Mouse (Mus musculus): ENCODE results near the gene 4922502D21Rik. TPM values are rescaled to one million over a fixed set of nuclear protein-coding genes. Genes with fewer than 3 reads are reported as not detected.
A peak's percentile ranks its signal among the peaks of the same experiment; 100 is the strongest.
"Not testable (repeated sequence)": the region's sequence is repeated elsewhere in the genome, so short reads cannot be mapped to it uniquely, and the experiment has no call there.

The 4922502D21Rik gene
- polyA plus RNA-seq (2012; rRNA removed) = not detected in 2 replicates

GRCm38 (mm10) chr6:129331610-129332009, at the start of gene 4922502D21Rik:
Gene 4922502D21Rik, minus strand, starts transcription at chr6:129331796.
- no peak for DNase-seq (ENCODE audit: extremely low spot score in 1 of 2, low spot score in 1 of 2)

GRCm38 (mm10) chr6:129380454-129380853, 48.9 kb upstream of the 4922502D21Rik start:
- peak in 1 of 2 experiments; percentile 8 for DNase-seq (ENCODE audit: extremely low spot score in 1 of 2, low spot score in 1 of 2)

GRCm38 (mm10) chr6:129374937-129375471, 43.4 kb upstream of the 4922502D21Rik start:
- no peak for DNase-seq (ENCODE audit: extremely low spot score in 1 of 2, low spot score in 1 of 2)

- no peak for DNase-seq (ENCODE audit: extremely low spot score in 1 of 2, low spot score in 1 of 2)
Measured at GRCm38 (mm10) chr6:129369374-129370132, 38.0 kb upstream of the 4922502D21Rik start.

- DNase-seq (ENCODE audit: extremely low spot score in 1 of 2, low spot score in 1 of 2) = peak in 1 of 2 experiments; percentile 63
Measured at GRCm38 (mm10) chr6:129365959-129366359, 34.4 kb upstream of the 4922502D21Rik start.

- no peak for DNase-seq (ENCODE audit: extremely low spot score in 1 of 2, low spot score in 1 of 2)
Measured at GRCm38 (mm10) chr6:129363942-129364341, 32.3 kb upstream of the 4922502D21Rik start.

- DNase-seq (ENCODE audit: extremely low spot score in 1 of 2, low spot score in 1 of 2) = no peak
Measured at GRCm38 (mm10) chr6:129359515-129359914, 27.9 kb upstream of the 4922502D21Rik start.

- DNase-seq (ENCODE audit: extremely low spot score in 1 of 2, low spot score in 1 of 2) = no peak
Measured at GRCm38 (mm10) chr6:129356430-129356829, 24.8 kb upstream of the 4922502D21Rik start.

- DNase-seq (ENCODE audit: extremely low spot score in 1 of 2, low spot score in 1 of 2) = no peak
Measured at GRCm38 (mm10) chr6:129355774-129356173, 24.2 kb upstream of the 4922502D21Rik start.

- no peak for DNase-seq (ENCODE audit: extremely low spot score in 1 of 2, low spot score in 1 of 2)
Measured at GRCm38 (mm10) chr6:129351091-129351490, 19.5 kb upstream of the 4922502D21Rik start.

GRCm38 (mm10) chr6:129349524-129350352, 18.1 kb upstream of the 4922502D21Rik start:
- peak in 1 of 2 experiments; percentile 3 for DNase-seq (ENCODE audit: extremely low spot score in 1 of 2, low spot score in 1 of 2)

- DNase-seq (ENCODE audit: extremely low spot score in 1 of 2, low spot score in 1 of 2) = no peak
Measured at GRCm38 (mm10) chr6:129344408-129344807, 12.8 kb upstream of the 4922502D21Rik start.

- not testable (repeated sequence) for DNase-seq (ENCODE audit: extremely low spot score in 1 of 2, low spot score in 1 of 2)
Measured at GRCm38 (mm10) chr6:129342391-129342790, 10.8 kb upstream of the 4922502D21Rik start, which contains the start of gene Clec12a. Gene Clec12a, plus strand, starts transcription at chr6:129342691.

GRCm38 (mm10) chr6:129337751-129338150, 6.2 kb upstream of the 4922502D21Rik start:
- DNase-seq (ENCODE audit: extremely low spot score in 1 of 2, low spot score in 1 of 2) = no peak

GRCm38 (mm10) chr6:129333674-129334078, 2.1 kb upstream of the 4922502D21Rik start:
- DNase-seq (ENCODE audit: extremely low spot score in 1 of 2, low spot score in 1 of 2) = peak; percentile 36 to 43

- DNase-seq (ENCODE audit: extremely low spot score in 1 of 2, low spot score in 1 of 2) = peak in 1 of 2 experiments; percentile 1
Measured at GRCm38 (mm10) chr6:129326568-129327150, 4.9 kb downstream of the 4922502D21Rik start.

- no peak for DNase-seq (ENCODE audit: extremely low spot score in 1 of 2, low spot score in 1 of 2)
Measured at GRCm38 (mm10) chr6:129326016-129326415, 5.6 kb downstream of the 4922502D21Rik start.

GRCm38 (mm10) chr6:129319331-129319730, 12.3 kb downstream of the 4922502D21Rik start:
- no peak for DNase-seq (ENCODE audit: extremely low spot score in 1 of 2, low spot score in 1 of 2)

- no peak for DNase-seq (ENCODE audit: extremely low spot score in 1 of 2, low spot score in 1 of 2)
Measured at GRCm38 (mm10) chr6:129318395-129318794, 13.2 kb downstream of the 4922502D21Rik start.

- DNase-seq (ENCODE audit: extremely low spot score in 1 of 2, low spot score in 1 of 2) = no peak
Measured at GRCm38 (mm10) chr6:129316463-129316862, 15.1 kb downstream of the 4922502D21Rik start.

- DNase-seq (ENCODE audit: extremely low spot score in 1 of 2, low spot score in 1 of 2) = no peak
Measured at GRCm38 (mm10) chr6:129315698-129316097, 15.9 kb downstream of the 4922502D21Rik start.

Data from frontal cortex, adult 2 months (tissue).